Mouse (Mus musculus): ENCODE results near the gene Foxo1.

- TF ChIP-seq CTCF (IDR thresholded peaks at IDR 0.05; ENCODE audit: borderline replicate concordance, insufficient read depth, low read length) = no peak
- no peak for TF ChIP-seq POLR2A (IDR thresholded peaks at IDR 0.05; ENCODE audit: low read depth, low read length)
Observed at GRCm38 (mm10) chr3:52254496-52254895, 13.6 kb upstream of the Foxo1 start.

All from embryonic fibroblast, embryonic 13.5 days (primary cell).